16 mouse cellular contexts compared by ENCODE assay signal in genomic region chr12:82476028-82476427, GRCm38 (mm10).
A peak's percentile ranks its signal among the peaks of the same experiment; 100 is the strongest.
DNase-seq lines count a peak whose midpoint lies in the region; ATAC-seq and TF ChIP-seq lines count a peak whose summit lies in the region.
"Had no signal": no experiment of that assay in that cellular context is flagged by ENCODE, and none has a peak within 500 bp of the region (broad histone marks: within the 10 kb centered on the region; RNA-seq: fewer than 3 reads in every experiment).

No protein-coding gene starts in this region.

- TF ChIP-seq CTCF in hindbrain, postnatal 0 days (IDR thresholded peaks at IDR 0.05; ENCODE audit: low read depth) = no peak

- no peak overlapping the region for H3K9ac ChIP-seq in hindbrain, postnatal 0 days (replicated peaks; ENCODE audit: low read length)
- no peak overlapping the region for H3K9ac ChIP-seq in liver, embryonic 16.5 days (ENCODE audit: low read depth, low read length)
- H3K9ac ChIP-seq: embryonic facial prominence, embryonic 12.5 days; forebrain, embryonic 15.5 days; heart, embryonic 12.5 days; hindbrain, embryonic 12.5 days had no signal

- peaks cover 8% of the 10 kb centered on the region; the same call in 1 of the 2 replicates for H3K27me3 ChIP-seq in hindbrain, embryonic 10.5 days (ENCODE audit: insufficient read depth, poor library complexity, severe bottlenecking)
- no peaks in the 10 kb centered on the region for H3K27me3 ChIP-seq in hindbrain, postnatal 0 days (ENCODE audit: insufficient read depth, low read length)
- no peaks in the 10 kb centered on the region for H3K27me3 ChIP-seq in liver, embryonic 16.5 days (ENCODE audit: control insufficient read depth, insufficient read depth, low read depth, low read length)
- H3K27me3 ChIP-seq: embryonic facial prominence, embryonic 12.5 days; forebrain, embryonic 15.5 days; heart, embryonic 12.5 days had no signal

- no peak overlapping the region for H3K4me3 ChIP-seq in hindbrain, embryonic 10.5 days
- no peak overlapping the region for H3K4me3 ChIP-seq in hindbrain, postnatal 0 days (ENCODE audit: low read length)
- H3K4me3 ChIP-seq in liver, embryonic 16.5 days (ENCODE audit: low read depth, low read length) = no peak overlapping the region
- H3K4me3 ChIP-seq: embryonic facial prominence, embryonic 12.5 days; forebrain, embryonic 15.5 days; heart, embryonic 12.5 days; hindbrain, embryonic 12.5 days had no signal

- 76% methylated on average over 10 of the region's 10 CpGs for WGBS in hindbrain, embryonic 10.5 days
- WGBS in hindbrain, postnatal 0 days = 71% methylated on average over 10 of the region's 10 CpGs
- WGBS in liver, embryonic 16.5 days (ENCODE audit: insufficient replicate concordance) = 57% methylated on average over 10 of the region's 10 CpGs

- no peak for ATAC-seq in hindbrain, postnatal 0 days
- peak; percentile 67 for ATAC-seq in liver, embryonic 16.5 days (ENCODE audit: low read depth)
- ATAC-seq: forebrain, embryonic 15.5 days; hindbrain, embryonic 16.5 days had no signal

- 0 out of 2 replicates have a peak overlapping the region, but pooled peaks have one; percentile 8 for H3K27ac ChIP-seq in hindbrain, embryonic 10.5 days
- H3K27ac ChIP-seq in hindbrain, postnatal 0 days = no peak overlapping the region
- H3K27ac ChIP-seq in liver, embryonic 16.5 days (ENCODE audit: low read length) = no peak overlapping the region; the same call in 1 of the 2 replicates
- H3K27ac ChIP-seq: embryonic facial prominence, embryonic 12.5 days; forebrain, embryonic 15.5 days; hindbrain, embryonic 12.5 days had no signal

- no peaks in the 10 kb centered on the region for H3K36me3 ChIP-seq in hindbrain, embryonic 10.5 days
- H3K36me3 ChIP-seq in hindbrain, postnatal 0 days (ENCODE audit: insufficient read depth, low read length) = no peaks in the 10 kb centered on the region
- no peaks in the 10 kb centered on the region for H3K36me3 ChIP-seq in liver, embryonic 16.5 days (ENCODE audit: control insufficient read depth, insufficient read depth)
- H3K36me3 ChIP-seq: embryonic facial prominence, embryonic 12.5 days; forebrain, embryonic 15.5 days; heart, embryonic 12.5 days; hindbrain, embryonic 12.5 days had no signal

- no peak overlapping the region for H3K4me2 ChIP-seq in hindbrain, postnatal 0 days (ENCODE audit: low read depth, low read length)
- H3K4me2 ChIP-seq in liver, embryonic 16.5 days (ENCODE audit: low read depth, low read length) = no peak overlapping the region
- H3K4me2 ChIP-seq: embryonic facial prominence, embryonic 12.5 days; forebrain, embryonic 15.5 days; heart, embryonic 12.5 days; hindbrain, embryonic 12.5 days had no signal

- DNase-seq in hindbrain, embryonic 10.5 days (ENCODE audit: low spot score) = no peak
- no peak for DNase-seq in hindbrain, postnatal 0 days (ENCODE audit: low spot score)
- DNase-seq in kidney, adult 8-10 months = peak; percentile 38 to 50
- no peak for DNase-seq in kidney, postnatal 4 days
- DNase-seq in liver = no peak
- DNase-seq: adrenal gland, adult 8-10 months; cerebellum, adult 11-12 months; cerebellum, adult 9-10 months; cerebellum, postnatal 25 days; gastrocnemius, postnatal 36 days had no signal

- peaks cover 36% of the 10 kb centered on the region for H3K4me1 ChIP-seq in hindbrain, embryonic 10.5 days (replicated peaks)
- H3K4me1 ChIP-seq in hindbrain, postnatal 0 days (ENCODE audit: insufficient read depth, low read length) = 0 out of 2 replicates have a peak, but pooled peaks cover 8% of the 10 kb centered on the region
- H3K4me1 ChIP-seq in liver, embryonic 16.5 days (ENCODE audit: control insufficient read depth, low read depth, low read length) = no peaks in the 10 kb centered on the region
- H3K4me1 ChIP-seq: forebrain, embryonic 15.5 days had no signal

- no peaks in the 10 kb centered on the region for H3K9me3 ChIP-seq in hindbrain, embryonic 10.5 days
- no peaks in the 10 kb centered on the region for H3K9me3 ChIP-seq in hindbrain, postnatal 0 days (ENCODE audit: low read length)
- H3K9me3 ChIP-seq in liver, embryonic 16.5 days (replicated peaks; ENCODE audit: control insufficient read depth, low read length) = no peaks in the 10 kb centered on the region
- H3K9me3 ChIP-seq: embryonic facial prominence, embryonic 12.5 days; forebrain, embryonic 15.5 days; heart, embryonic 12.5 days; hindbrain, embryonic 12.5 days had no signal

Comparison
In these comparisons a context has a peak if more than half of its experiments do, and no peak if none do; other contexts are left out.
1. DNase-seq: peak in kidney, adult 8-10 months (2 of 2); none in hindbrain, embryonic 10.5 days (single experiment), hindbrain, postnatal 0 days (single experiment), kidney, postnatal 4 days (0 of 2) and liver (single experiment).